Mouse (Mus musculus) heart, postnatal 25 days (tissue): ENCODE data around the gene Dtx1. TPM values are rescaled to one million over a fixed set of nuclear protein-coding genes. Genes with fewer than 3 reads are reported as not detected.

Experiments
- DNase-seq: peaks from one replicate; pipeline ENCODE4 v3.0.0; 2022; ENCODE audit warnings: low spot score
- intact Hi-C: fragments of 180-260 bp; cut with DNase I; formaldehyde crosslinking; loops from one replicate; pipeline ENCODE4 v1.15.1; 2025
- total RNA-seq, 2 experiments: library from RNA; stranded (reverse); gene quantifications; 2 replicates each; pipeline ENCODE4 v1.2.3; 2021

Dtx1 gene
- total RNA-seq, 2 experiments from 2014 or later = 1.8 to 1.9 TPM

- intact Hi-C loops = no loop called here
- no peak for DNase-seq
Observed at GRCm38 (mm10) chr5:120706976-120707375, 4.8 kb downstream of the Dtx1 start.

GRCm38 (mm10) chr5:120706541-120706940, 5.2 kb downstream of the Dtx1 start:
- no peak for DNase-seq
- intact Hi-C loops = no loop called here

- no peak for DNase-seq
Observed at GRCm38 (mm10) chr5:120704421-120704820, 7.3 kb downstream of the Dtx1 start.

GRCm38 (mm10) chr5:120703660-120704059, 8.1 kb downstream of the Dtx1 start:
- DNase-seq = no peak

More at GRCm38 (mm10) chr5:120704421-120704820, 7.3 kb downstream of the Dtx1 start:
- intact Hi-C loops = no loop called here

GRCm38 (mm10) chr5:120702969-120703368, 8.8 kb downstream of the Dtx1 start:
- DNase-seq = no peak
- intact Hi-C loops = no loop called here

More at GRCm38 (mm10) chr5:120703660-120704059, 8.1 kb downstream of the Dtx1 start:
- intact Hi-C loops = no loop called here

GRCm38 (mm10) chr5:120702421-120702820, 9.3 kb downstream of the Dtx1 start:
- intact Hi-C loops = no loop called here
- no peak for DNase-seq

- intact Hi-C loops = no loop called here
- no peak for DNase-seq
Observed at GRCm38 (mm10) chr5:120700996-120701790, 10.5 kb downstream of the Dtx1 start.

- intact Hi-C loops = no loop called here
- no peak for DNase-seq
Observed at GRCm38 (mm10) chr5:120698801-120699391, 12.8 kb downstream of the Dtx1 start.

GRCm38 (mm10) chr5:120698181-120698580, 13.5 kb downstream of the Dtx1 start:
- DNase-seq = no peak
- intact Hi-C loops = no loop called here

- intact Hi-C loops = no loop called here
- DNase-seq = no peak
Observed at GRCm38 (mm10) chr5:120696865-120697264, 14.9 kb downstream of the Dtx1 start.

GRCm38 (mm10) chr5:120696057-120696743, 15.5 kb downstream of the Dtx1 start:
- DNase-seq = no peak
- intact Hi-C loops = no loop called here

GRCm38 (mm10) chr5:120694695-120695074, 17.0 kb downstream of the Dtx1 start:
- intact Hi-C loops = no loop called here
- no peak for DNase-seq

- intact Hi-C loops = no loop called here
- DNase-seq = no peak
Observed at GRCm38 (mm10) chr5:120693931-120694694, 17.6 kb downstream of the Dtx1 start.

- no peak for DNase-seq
- intact Hi-C loops = no loop called here
Observed at GRCm38 (mm10) chr5:120692034-120692433, 19.7 kb downstream of the Dtx1 start.

GRCm38 (mm10) chr5:120690417-120690816, 21.3 kb downstream of the Dtx1 start:
- intact Hi-C loops = no loop called here
- no peak for DNase-seq

- no peak for DNase-seq
- intact Hi-C loops = no loop called here
Observed at GRCm38 (mm10) chr5:120688434-120688833, 23.3 kb downstream of the Dtx1 start.

- DNase-seq = no peak
- intact Hi-C loops = no loop called here
Observed at GRCm38 (mm10) chr5:120687897-120688296, 23.8 kb downstream of the Dtx1 start.

GRCm38 (mm10) chr5:120687484-120687851, 24.3 kb downstream of the Dtx1 start:
- no peak for DNase-seq
- intact Hi-C loops = no loop called here

- intact Hi-C loops = no loop called here
- DNase-seq = no peak
Observed at GRCm38 (mm10) chr5:120686749-120687483, 24.8 kb downstream of the Dtx1 start.

GRCm38 (mm10) chr5:120685678-120686077, 26.0 kb downstream of the Dtx1 start:
- intact Hi-C loops = no loop called here
- no peak for DNase-seq
